Mouse (Mus musculus) kidney, adult 9 months (tissue): ENCODE results near the gene Olfr548-ps1.
"Not testable (repeated sequence)": the region's sequence is repeated elsewhere in the genome, so short reads cannot be mapped to it uniquely, and the experiment has no call there.

Experiments used
- DNase-seq: peaks from one replicate; pipeline ENCODE4 v3.0.0; 2022

Gene Olfr548-ps1

DNA sequence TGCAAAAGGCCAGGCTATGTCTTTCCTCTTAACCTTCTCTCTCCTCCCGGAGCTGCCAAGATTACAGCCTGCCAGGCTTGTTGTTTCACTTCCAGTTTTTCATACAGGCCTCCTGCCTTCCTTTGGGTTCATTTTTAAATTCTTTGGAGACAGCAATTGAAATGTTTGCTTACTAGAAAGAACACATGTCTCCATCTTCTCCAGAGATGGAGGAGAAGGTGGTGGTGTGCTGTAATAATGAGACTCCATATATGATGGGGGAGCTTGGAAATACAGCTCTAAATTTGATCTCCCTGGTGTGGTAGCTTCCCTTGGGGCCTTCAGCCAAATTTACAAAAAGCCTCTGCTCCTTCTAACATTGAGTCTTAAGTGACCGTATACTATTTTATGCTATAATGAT is at the start of gene Olfr548-ps1:
Gene Olfr548-ps1 (plus strand): TSS at position 301 of the 400 bp plus-strand sequence.
- DNase-seq = no peak

DNA sequence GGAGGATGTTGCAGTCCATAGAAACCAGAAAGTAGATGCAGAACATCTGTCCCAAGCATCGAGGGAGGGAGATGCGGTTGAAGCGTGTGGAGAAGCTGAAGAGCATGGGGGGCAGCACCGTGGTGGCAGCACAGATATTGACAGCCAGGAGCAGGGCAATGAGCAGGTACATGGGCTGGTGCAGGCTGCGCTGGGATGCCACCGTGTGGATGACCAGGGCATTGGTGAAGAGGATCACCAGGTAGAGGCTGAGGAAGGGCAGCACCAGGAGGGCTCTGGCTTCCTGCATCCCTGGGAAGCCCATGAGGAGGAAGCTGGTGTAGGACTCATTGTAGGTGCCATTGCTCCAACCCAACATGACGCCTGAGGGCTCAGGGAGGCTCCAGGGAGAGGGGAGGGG is 46.3 kb upstream of the Olfr548-ps1 start:
- DNase-seq = not testable (repeated sequence)

DNA sequence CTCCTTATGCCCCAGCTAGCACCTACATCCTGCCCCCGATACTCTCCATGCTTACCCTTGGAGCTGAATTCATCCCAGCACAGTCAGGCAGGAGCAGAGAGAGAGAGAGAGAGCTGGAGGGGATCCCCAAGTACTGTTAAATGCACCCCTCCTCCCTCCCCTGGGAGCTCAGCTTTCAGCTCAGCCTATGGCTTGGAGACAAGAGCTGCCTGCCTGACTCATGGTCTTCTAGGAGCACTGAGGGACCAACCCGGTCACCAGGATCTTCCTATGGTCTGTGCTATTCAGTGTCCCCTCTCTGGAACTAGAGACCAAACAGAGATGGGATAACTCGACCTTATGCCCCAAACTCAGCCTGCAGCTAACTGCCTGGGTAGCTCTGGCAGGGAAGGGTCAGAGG is 41.2 kb upstream of the Olfr548-ps1 start, which contains the start of gene Olfr545:
Gene Olfr545 (minus strand): TSS at position 101 of the 400 bp plus-strand sequence.
- DNase-seq = no peak

DNA sequence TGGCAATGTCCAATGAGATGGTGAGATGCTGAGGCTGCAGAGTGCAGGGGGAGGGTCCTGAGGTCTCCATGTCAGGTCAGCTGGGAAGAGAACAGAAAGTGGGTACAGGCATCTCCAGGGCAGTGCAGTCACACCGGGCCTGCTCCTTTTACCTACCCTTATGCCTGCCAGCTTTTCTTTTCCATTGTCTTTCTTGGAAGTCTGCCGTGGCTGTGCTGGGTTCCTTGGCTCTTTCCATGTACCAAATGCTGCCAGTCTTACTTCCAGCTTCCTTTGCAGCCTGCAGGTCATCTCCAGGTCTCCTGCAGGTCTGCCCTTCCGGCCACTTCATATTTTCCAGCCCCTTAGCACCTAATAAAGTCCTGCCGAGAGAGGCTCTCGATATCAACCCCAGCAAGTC is 38.7 kb upstream of the Olfr548-ps1 start:
- DNase-seq = no peak

DNA sequence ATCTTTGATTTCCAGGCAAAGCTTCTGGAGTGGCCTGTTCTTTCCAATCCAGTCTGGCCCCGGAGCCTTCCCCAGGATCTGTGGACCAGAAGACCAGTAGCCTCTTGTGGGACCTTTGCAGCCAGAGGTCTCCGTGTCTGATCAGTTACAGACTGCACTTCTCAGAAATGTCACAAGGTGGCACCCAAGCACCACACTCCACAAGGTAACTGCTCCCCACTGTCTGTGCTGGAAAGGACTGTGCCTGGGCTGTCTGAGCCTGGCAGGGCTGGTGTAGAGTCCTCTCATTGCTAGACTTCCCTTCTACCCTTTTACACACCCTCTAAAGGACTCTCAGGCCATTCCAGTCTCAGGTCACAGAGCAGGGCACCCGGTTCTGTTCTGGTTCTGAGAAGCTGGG is 33.8 kb upstream of the Olfr548-ps1 start:
- DNase-seq = peak; percentile 84

DNA sequence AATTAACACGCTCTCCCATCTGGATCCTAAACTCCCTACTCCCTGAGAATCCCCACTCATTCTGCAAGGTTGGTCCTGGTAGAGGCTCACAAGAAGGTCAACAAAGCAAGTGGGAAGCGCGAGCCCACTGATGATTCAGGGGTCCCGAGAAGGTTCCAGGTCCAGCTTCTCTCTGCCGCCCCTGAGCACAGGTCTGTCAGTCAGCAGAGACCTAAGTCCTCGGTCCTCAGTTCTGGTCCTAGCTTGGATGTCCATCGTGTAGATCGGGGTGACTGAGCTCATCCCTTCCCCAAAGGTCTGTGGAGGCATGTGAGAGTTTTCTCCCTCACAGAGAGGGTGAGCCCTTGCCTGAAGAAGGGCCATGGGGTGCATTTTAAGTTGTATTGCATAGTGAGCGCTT is 32.6 kb upstream of the Olfr548-ps1 start:
- DNase-seq = no peak

DNA sequence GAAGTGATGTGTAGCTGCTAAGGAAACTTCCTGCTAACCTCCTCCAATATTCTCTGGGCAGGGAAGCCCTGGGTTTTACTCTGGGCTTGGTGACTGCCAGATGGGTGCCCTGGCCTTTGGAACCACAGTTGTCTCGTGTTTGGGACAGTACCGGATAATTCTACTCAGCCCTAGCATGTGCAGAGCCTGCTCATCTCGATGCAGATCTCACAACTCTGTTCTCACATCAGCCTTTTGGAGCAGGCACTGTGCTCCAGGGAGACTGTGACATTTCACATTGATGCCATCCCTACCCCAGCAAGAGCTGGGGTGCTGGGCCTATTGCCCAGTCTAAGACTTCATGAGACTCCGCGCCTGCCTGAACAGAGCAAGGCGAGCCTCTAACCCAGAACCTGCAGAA is 32.0 kb upstream of the Olfr548-ps1 start:
- DNase-seq = no peak

DNA sequence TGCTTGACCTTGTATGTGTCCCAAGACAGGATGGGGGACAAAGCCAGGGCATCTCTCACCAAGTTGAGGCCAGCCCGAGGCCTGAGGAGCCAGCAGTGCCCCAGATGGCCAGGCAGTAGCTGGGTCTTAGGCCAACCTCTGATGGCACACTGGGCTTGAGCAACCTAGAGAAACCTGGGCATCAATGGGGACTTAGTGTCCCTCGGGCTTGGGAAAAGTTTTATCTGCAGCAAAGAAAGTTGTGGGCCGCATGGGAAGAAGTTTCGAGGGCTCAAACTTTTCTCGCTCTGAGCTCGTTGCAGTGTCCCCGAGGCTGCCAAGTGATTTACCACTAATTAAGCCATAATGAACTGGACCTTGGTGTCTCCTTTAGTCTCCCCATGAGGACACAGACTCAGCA is 31.0 kb upstream of the Olfr548-ps1 start:
- no peak for DNase-seq

DNA sequence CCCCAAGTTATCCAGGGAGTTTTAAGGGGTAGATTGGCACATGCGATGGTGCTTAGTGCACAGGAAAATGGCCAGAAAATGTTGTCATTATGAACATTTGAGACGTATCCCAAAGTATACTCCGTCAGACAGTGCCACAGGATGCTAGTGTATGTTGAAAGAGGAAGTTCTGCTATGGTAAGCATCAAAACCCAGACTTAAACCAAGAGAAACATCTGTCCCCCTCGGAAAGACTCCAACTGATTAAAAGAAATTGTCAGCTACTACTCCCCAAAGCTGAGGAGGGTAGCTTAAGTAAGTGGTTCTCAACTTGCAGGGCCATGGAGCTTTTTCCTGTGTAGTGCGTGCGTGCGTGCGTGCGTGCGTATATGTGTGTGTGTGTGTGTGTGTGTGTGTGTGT is 28.8 kb upstream of the Olfr548-ps1 start:
- DNase-seq = no peak

DNA sequence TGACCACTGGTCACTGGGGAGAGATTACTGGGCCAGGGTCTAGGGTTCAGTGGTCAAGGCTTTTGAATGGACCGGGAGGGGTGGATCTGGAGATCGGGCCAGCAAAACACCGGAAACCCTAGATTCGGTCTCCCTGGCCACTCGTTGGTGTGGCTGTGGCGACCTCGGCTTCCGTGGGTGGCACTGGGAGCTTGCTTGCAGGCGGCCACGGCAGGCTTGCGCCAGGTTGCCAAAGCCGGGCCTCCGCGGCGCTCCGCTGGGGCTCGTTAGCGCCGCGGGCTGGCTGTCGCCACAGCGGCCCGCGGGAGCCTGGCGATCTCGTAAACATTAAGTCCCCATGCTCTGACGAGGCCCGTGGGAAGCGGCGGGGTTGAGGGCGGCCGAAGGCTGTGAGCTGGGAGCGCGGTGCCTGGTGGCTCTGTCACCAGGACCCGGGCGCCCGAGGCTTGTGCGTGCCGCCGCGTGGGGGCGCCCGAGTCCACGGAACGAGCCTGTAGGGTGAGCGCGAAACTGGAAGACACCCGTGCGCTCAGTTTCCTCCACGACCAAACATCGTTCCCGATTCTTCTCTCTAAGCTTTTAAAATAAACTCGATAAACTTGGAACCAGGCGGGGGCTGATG is 27.8 kb upstream of the Olfr548-ps1 start:
- peak; percentile 77 for DNase-seq

DNA sequence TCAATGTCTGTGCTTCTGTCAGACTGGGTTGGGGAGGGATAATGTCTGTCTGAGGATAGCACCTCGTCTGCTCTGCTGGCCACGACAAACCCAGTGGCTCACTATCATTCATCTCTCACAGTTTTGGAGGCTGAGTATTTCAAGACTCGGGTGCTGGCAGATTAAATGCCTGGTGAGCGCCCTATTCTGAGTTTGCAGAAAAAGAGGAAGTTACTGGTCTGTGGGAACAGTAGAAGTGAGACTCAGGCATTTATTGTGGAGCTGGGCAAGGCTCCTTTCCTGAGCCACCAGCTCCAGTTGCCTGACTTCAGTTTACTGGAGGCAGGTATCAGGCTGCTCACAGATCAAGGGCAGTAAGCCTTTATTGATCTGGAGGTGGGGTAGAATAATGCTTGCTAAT is 26.6 kb upstream of the Olfr548-ps1 start:
- DNase-seq = no peak

DNA sequence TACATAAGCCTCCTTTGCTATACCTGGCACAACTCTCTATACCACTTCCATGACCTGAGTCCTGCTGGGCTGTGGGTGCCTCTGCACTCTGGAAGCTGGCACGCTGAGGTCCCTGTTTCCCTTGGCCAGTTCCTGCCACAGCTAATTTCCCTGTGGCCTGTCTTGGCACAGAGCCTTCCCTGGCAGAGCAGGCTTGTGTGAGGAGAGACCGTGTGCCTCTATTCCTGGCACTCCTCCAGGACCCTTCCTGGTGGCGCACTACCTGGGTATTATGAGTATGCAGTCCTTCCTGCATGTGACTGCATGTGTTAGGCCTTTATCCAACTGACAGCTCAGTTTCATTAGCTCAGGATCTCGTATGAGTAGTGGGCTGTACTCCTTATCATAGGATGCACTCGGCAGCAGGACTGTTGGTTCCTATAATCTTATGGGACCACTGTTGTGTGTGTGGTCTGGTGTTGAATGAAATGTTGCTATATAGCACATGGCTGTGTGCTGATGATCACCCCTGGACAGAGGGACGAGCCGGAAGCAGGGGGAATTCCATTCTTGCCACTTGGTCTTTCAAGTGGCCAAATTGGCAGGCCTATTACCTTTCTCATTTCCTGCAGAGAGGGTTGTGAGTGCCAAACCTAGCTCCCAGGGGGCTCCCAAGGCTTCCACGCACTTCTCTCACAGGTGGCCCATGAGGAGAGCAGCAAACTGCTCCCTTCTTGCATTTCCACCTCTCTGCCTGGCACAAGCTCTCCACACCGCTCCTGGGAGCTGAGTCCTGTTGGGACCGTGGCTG is 24.2 kb upstream of the Olfr548-ps1 start:
- DNase-seq = peak; percentile 4

DNA sequence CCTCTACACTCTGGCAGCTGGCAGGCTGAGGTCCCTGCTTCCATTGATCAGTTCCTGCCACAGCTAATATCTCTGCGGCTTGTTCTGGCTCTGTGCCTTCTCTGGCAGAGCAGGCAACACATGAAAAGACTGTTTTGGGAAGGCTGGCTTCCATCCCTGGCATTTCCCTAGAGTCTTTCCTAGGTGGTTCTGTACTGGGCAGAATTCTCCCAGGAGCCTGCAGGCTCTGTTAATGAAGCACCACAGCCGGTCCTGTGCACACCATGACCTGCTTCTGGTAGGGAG is 23.7 kb upstream of the Olfr548-ps1 start:
- no peak for DNase-seq

DNA sequence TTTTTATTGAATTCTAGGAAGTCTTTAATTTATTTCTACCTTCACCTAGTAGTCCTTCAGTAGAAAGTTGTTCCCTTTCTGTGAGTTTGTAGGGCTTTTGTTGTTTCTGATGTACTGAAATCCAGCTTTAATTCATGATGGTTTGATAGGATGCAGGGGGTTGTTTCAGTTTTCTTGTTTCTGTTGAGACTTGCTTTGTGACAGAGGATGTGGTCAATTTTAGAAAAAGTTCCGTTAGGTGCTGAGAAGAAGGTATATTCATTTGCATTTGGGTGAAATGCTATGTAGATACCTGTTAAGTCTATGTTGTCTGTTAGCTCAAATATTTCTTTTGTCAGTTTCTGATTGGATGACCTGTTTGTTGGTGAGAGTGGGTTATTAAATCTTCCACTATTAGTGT is 11.6 kb upstream of the Olfr548-ps1 start:
- no peak for DNase-seq

DNA sequence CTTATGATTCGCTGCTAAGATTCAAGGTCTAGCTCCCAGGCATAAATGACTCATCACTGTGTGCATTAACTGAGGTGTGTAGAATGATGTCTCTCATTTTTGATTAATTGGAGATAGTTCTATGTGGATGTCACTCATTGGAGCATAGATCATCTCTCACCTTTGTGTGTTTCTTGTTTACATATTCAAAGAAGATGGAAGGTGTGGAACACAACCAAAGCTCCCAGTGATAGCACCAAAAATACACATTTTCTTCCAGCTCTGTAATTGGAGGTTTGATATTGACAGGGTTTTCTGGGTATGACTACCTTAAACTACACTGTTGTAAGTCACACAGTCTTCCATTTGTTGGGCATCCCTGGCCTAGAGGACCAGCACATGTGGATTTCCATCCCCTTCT is 6.2 kb upstream of the Olfr548-ps1 start, which contains the start of gene Olfr547:
Gene Olfr547 (plus strand): TSS at position 301 of the 400 bp plus-strand sequence.
- DNase-seq = no peak

DNA sequence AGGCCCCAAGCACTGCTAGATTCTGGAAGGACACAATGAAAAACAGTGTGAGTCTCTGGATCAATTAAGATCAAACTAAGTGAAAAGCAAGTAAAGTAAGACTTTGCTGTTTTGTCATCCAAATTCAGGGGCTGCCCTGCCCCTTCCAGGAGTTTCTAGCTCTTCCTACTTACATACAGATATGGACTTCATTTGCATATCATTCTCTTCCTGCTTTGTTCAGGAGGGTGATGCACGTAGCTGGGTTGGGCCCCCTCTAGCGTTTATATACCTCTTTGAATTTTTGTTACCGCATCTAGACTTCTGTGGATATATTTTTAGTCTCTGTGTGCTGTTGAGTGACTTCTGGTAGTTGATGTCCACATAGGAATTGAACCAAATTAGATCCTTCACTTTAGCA is 555 bp downstream of the Olfr548-ps1 start:
- no peak for DNase-seq

DNA sequence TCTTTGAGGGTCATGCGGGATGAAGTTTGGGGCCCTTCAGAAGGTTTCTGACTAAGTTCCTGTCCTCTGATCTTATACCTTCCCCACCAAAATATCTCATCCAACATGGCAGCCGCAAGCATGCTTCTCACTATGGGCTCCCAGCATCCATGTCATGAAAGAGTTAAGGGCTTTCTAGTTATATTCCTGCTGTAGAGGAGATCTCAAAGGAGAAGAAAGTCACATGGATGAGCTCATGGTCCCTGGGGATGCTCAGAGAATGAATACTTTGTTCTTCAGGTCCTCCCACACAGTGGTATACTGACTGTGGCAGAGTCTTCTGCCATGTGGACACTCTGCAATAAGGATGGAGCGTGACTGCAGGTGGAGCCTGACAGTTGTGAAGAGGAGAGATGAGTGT is 8.9 kb downstream of the Olfr548-ps1 start, which contains the start of gene Olfr549:
Gene Olfr549 (plus strand): TSS at position 301 of the 400 bp plus-strand sequence.
- DNase-seq = no peak

DNA sequence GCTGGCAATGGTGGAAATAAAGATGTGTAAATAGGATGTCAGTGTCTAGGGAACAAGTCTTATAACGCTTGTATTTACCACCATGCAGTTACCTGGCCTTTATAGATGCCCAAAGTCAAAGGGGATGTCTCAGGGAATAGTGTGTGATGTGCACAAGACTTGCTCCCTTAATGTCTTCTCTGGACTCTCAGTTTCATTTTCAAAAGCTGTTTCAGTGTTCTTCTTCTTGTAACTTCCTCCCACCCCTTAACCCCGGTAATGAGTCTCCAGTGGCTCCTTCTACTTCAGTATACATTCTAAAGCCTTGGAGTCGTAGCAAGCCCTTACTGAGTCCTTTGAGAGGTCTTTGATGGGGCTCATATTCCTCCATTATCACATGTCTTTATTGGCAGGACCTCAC is 12.6 kb downstream of the Olfr548-ps1 start:
- DNase-seq = no peak

DNA sequence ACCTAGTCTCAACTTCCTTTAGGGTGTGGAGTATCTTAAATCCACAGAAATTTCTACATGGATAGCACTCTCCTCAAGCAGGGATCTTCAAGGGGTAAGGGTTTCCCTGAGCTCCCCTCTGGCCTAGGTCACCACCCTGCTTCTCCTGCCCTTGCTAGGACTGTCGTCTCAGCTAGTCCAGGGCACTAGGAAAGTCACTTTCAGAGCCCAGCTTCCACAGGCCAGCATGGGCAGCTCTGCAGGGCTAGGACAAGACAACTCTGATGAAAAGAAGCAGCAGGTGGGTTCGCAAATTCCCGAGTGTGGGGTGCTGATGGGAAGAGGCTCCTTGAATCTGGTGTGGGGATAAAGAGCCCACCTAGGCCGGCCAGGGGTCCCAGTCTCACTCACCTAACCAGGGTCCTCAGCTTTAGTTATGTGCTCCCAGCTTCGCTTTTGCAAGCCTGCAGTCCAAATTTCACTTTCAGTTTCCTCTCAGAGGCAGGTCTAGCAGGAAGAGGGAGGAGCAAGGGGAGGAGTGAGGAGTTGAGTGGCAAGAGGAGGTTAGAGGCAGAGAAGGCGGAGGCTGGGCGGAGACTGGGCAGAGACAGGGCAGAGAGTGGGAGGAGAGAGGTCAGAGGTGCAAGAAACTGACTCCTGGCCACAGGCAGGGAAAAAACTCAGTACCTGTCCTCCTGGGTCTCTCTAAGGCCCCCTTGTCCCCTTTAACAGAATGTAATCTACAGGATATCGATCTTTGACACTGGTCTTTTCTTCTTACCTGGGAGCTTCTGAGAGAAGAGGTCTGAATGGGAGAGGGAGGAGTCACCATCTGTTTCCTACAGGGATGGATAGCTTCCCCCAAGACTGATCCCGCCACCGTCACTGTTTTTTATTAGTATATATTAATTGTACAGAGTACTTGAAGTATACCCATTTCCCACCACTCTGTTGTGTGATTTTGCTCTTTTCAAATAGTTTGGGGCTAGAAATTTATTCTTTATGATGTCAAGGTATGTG is 24.6 kb downstream of the Olfr548-ps1 start, which contains the start of gene Trim21:
Gene Trim21 (minus strand): TSS at position 488 of the 999 bp plus-strand sequence.
- DNase-seq = peak; percentile 96

DNA sequence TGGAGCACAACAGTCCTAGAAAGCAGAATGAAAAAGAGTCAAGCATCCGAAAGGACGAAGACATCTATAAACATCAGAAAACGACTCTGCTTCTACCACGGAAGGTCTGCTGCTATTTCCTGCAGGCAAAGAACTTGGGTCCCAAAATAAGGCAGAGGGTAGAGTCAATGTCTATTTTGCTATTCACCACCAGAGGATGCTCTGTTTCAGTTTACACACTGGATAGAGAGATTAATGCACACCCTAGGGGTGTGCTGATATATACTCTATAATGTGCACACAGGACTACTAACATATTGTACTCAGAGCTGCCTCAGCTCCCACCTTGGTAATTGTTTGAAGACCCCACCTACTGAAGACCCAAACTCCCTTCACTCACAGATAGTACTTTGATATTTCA is 25.5 kb downstream of the Olfr548-ps1 start:
- DNase-seq = no peak

DNA sequence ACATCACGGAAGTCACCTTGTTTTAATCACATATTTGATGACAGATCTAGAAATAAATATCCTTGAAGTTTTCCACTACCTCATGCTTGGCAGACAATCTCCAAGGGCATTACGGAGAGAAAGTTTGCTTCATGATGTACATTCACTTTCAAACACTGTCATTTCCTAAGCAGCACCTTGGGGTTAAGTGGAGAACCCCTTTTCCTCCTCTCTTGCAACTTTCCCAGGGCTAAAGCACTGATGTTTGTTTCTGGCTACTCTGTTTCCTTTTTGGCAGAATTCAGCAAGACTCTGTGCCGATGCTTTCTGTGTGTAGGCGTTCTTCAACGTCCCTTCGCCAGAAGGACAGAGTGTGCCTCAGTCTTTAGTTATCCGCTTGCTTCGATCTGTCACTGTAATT is 30.4 kb downstream of the Olfr548-ps1 start, which contains the start of gene Olfr550:
Gene Olfr550 (plus strand): TSS at position 301 of the 400 bp plus-strand sequence.
- no peak for DNase-seq

DNA sequence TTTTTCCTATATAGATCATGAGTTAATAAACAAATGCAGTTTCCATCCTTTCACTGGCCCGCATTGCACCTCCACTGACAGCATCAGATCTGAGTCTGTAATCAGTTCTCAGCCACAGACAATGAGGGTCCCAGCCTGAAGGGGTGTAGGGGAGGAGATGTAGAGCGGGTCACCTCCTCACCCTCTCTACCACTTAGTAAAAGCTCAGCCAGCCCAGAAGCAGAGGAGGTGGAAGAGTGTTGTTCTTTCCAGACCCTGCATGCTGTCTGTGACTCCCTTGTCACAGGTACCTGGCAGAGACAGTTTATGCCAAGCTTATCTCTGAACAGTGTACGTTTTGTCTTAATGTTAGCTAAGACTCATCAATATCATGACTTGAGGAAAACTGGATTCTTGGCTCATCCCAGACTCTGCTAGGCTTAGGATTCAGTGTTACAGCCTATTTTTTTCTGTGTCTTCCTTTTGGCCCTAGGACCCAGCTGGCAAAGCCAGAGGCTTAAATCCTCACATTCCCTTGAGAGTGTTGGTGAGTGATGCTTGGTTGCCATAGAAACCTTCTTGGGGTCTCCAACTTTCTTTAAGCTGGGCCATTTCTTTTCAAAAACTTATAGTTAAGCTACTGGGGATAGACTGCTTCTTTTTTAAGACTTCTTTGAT is 32.6 kb downstream of the Olfr548-ps1 start:
- no peak for DNase-seq
